Mouse (Mus musculus) testis, adult 2 months (tissue): ENCODE data around the gene Vezf1. TPM values are rescaled to one million over a fixed set of nuclear protein-coding genes. Genes with fewer than 3 reads are reported as not detected.

Experiments
- H3K27ac ChIP-seq: fragments of 200-500 bp; 2 replicates; pipeline ENCODE4 v1.5.1; 2012; ENCODE audit warnings: low read depth, low read length; ENCODE audit not compliant: control insufficient read depth, insufficient read depth
- H3K27me3 ChIP-seq: fragments of 200-500 bp; 2 replicates; pipeline ENCODE4 v1.6.1; 2012; ENCODE audit warnings: mild to moderate bottlenecking, low read length, moderate library complexity; ENCODE audit not compliant: control insufficient read depth, insufficient read depth
- H3K36me3 ChIP-seq: fragments of 200-500 bp; 2 replicates; pipeline ENCODE4 v1.6.1; 2012; ENCODE audit warnings: mild to moderate bottlenecking, low read length; ENCODE audit not compliant: control insufficient read depth, insufficient read depth
- H3K4me1 ChIP-seq: fragments of 200-500 bp; 2 replicates; pipeline ENCODE4 v1.6.1; 2012; ENCODE audit warnings: low read length; ENCODE audit not compliant: control insufficient read depth, insufficient read depth
- H3K4me3 ChIP-seq: fragments of 200-500 bp; 2 replicates; pipeline ENCODE4 v1.5.1; 2012; ENCODE audit warnings: low read depth, mild to moderate bottlenecking, low read length, moderate library complexity, mixed read lengths; ENCODE audit not compliant: control insufficient read depth
- CTCF ChIP-seq: fragments of 200-500 bp; IDR thresholded peaks from 2 replicates; pipeline ENCODE4 v1.5.1; 2012; ENCODE audit warnings: low read depth, mild to moderate bottlenecking, inconsistent platforms, low read length, moderate library complexity; ENCODE audit not compliant: control insufficient read depth, insufficient read depth, insufficient replicate concordance
- POLR2A ChIP-seq: fragments of 200-500 bp; IDR thresholded peaks from 2 replicates; pipeline ENCODE4 v1.6.1; 2012; ENCODE audit warnings: low read depth, mild to moderate bottlenecking, inconsistent platforms, low read length, moderate library complexity; ENCODE audit not compliant: control insufficient read depth
- polyA plus RNA-seq: library from polyadenylated mRNA; depleted of rRNA; stranded (reverse); fragments of >200 nt; gene quantifications from 2 replicates; pipeline ENCODE4 v1.2.3, GENCODE M21; 2012

Vezf1 gene
- polyA plus RNA-seq, 1 experiment, result 4.1 TPM

- Histone ChIP-seq H3K4me3 (peak overlapping the region; percentile 77), H3K27me3 (no peaks in the 10 kb centered on the region), H3K36me3 (no peaks in the 10 kb centered on the region), H3K4me1 (peaks cover 17% of the 10 kb centered on the region), H3K27ac (peak overlapping the region; percentile 49; the same call in 1 of the 2 replicates)
- TF ChIP-seq CTCF, result no peak
- no peak for TF ChIP-seq POLR2A
Observed at GRCm38 (mm10) chr11:88098787-88099598, 30.9 kb downstream of the Vezf1 start.

GRCm38 (mm10) chr11:88099599-88100023 is 31.5 kb downstream of the Vezf1 start:
- Histone ChIP-seq H3K36me3 (no peaks in the 10 kb centered on the region), H3K4me3 (peak overlapping the region; percentile 77), H3K27ac (0 out of 2 replicates have a peak overlapping the region, but pooled peaks have one; percentile 3), H3K4me1 (peaks cover 17% of the 10 kb centered on the region), H3K27me3 (no peaks in the 10 kb centered on the region)
- TF ChIP-seq POLR2A (no peak; the same call in 1 of the 2 replicates), CTCF (no peak)

- Histone ChIP-seq H3K27ac (no peak overlapping the region), H3K36me3 (no peaks in the 10 kb centered on the region), H3K27me3 (no peaks in the 10 kb centered on the region), H3K4me1 (peaks cover 17% of the 10 kb centered on the region), H3K4me3 (no peak overlapping the region)
- TF ChIP-seq POLR2A (no peak), CTCF (no peak)
Observed at GRCm38 (mm10) chr11:88100170-88100569, 32.1 kb downstream of the Vezf1 start.

GRCm38 (mm10) chr11:88103214-88103941 is 35.3 kb downstream of the Vezf1 start:
- peaks cover 11% of the 10 kb centered on the region for H3K4me1 ChIP-seq
- TF ChIP-seq CTCF (no peak), POLR2A (no peak)

GRCm38 (mm10) chr11:88105494-88106291 is 37.6 kb downstream of the Vezf1 start:
- TF ChIP-seq CTCF (no peak), POLR2A (no peak)

More at GRCm38 (mm10) chr11:88103214-88103941, 35.3 kb downstream of the Vezf1 start:
- H3K4me3 ChIP-seq, result no peak overlapping the region
- no peak overlapping the region for H3K27ac ChIP-seq
- H3K36me3 ChIP-seq, result no peaks in the 10 kb centered on the region
- no peaks in the 10 kb centered on the region for H3K27me3 ChIP-seq

GRCm38 (mm10) chr11:88106292-88106554 is 38.1 kb downstream of the Vezf1 start:
- H3K4me1 ChIP-seq, result no peaks in the 10 kb centered on the region
- TF ChIP-seq POLR2A (no peak), CTCF (no peak)
- H3K27ac ChIP-seq, result no peak overlapping the region

More at GRCm38 (mm10) chr11:88105494-88106291, 37.6 kb downstream of the Vezf1 start:
- Histone ChIP-seq H3K27me3 (no peaks in the 10 kb centered on the region), H3K27ac (no peak overlapping the region), H3K4me3 (no peak overlapping the region), H3K36me3 (no peaks in the 10 kb centered on the region), H3K4me1 (no peaks in the 10 kb centered on the region)

GRCm38 (mm10) chr11:88107365-88107764 is 39.3 kb downstream of the Vezf1 start:
- Histone ChIP-seq H3K27ac (no peak overlapping the region), H3K4me1 (no peaks in the 10 kb centered on the region), H3K36me3 (no peaks in the 10 kb centered on the region), H3K27me3 (no peaks in the 10 kb centered on the region), H3K4me3 (no peak overlapping the region)
- TF ChIP-seq POLR2A (no peak), CTCF (no peak)

More at GRCm38 (mm10) chr11:88106292-88106554, 38.1 kb downstream of the Vezf1 start:
- Histone ChIP-seq H3K36me3 (no peaks in the 10 kb centered on the region), H3K27me3 (no peaks in the 10 kb centered on the region), H3K4me3 (no peak overlapping the region)
